Mouse (Mus musculus): Measurements from ENCODE around the gene Crocc2.

Crocc2 gene

GRCm38 (mm10) chr1:93216839-93217497 lies 48.4 kb downstream of the Crocc2 start:
- no peak for DNase-seq (ENCODE audit: low spot score in 2 of 2)

- DNase-seq (ENCODE audit: low spot score in 2 of 2): no peak
Measured at GRCm38 (mm10) chr1:93217530-93217929, 49.0 kb downstream of the Crocc2 start.

- DNase-seq (ENCODE audit: low spot score in 2 of 2): no peak
Measured at GRCm38 (mm10) chr1:93220776-93221175, 52.3 kb downstream of the Crocc2 start.

- peak; percentile 47 to 81 for DNase-seq (ENCODE audit: low spot score in 2 of 2)
Measured at GRCm38 (mm10) chr1:93223972-93224371, 55.4 kb downstream of the Crocc2 start.

- DNase-seq (ENCODE audit: low spot score in 2 of 2): no peak
Measured at GRCm38 (mm10) chr1:93225226-93225625, 56.7 kb downstream of the Crocc2 start.

- no peak for DNase-seq (ENCODE audit: low spot score in 2 of 2)
Measured at GRCm38 (mm10) chr1:93225731-93226520, 57.4 kb downstream of the Crocc2 start.

- no peak for DNase-seq (ENCODE audit: low spot score in 2 of 2)
Measured at GRCm38 (mm10) chr1:93227303-93227975, 58.9 kb downstream of the Crocc2 start.

GRCm38 (mm10) chr1:93227976-93228365 lies 59.4 kb downstream of the Crocc2 start:
- no peak for DNase-seq (ENCODE audit: low spot score in 2 of 2)

DNA sequence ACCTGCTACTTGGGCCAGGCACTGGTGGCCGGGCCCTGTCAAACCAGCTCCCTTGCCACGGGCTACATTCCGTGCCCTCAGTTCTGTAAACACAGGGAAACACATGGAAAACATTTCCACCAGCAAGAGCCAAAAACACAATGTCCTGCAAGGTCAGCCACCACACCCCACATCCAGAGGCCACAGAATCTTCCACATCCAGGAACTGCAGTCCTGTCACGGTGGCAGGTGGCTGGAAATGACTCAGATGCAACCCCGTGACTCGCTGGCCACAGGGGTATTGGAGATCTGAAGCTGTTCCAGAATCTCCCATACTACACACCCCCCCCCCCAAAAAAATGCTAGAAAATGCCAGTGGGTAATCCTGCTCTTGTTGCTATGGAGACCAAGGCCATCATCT lies 60.7 kb downstream of the Crocc2 start:
- no peak for DNase-seq (ENCODE audit: low spot score in 2 of 2)

DNA sequence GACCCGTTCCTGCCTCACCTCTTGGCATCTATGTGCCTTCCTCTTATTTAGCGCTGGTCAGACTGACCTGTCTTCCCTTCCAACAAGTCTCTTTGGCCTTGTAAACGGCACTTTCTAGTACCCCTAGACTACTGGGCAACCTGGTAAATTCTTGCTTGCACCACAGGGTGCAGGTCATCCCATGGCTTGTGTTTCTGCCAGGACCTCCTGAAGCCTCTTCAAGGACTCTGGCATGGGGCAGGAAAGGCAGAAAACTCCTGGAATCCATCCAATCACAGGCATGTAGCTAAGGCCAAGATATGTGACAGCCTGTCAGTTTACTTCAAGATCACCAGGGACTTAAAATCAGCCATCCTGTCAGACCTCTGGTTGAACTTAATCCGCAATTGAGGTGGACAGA lies 61.1 kb downstream of the Crocc2 start:
- DNase-seq (ENCODE audit: low spot score in 2 of 2): no peak

DNA sequence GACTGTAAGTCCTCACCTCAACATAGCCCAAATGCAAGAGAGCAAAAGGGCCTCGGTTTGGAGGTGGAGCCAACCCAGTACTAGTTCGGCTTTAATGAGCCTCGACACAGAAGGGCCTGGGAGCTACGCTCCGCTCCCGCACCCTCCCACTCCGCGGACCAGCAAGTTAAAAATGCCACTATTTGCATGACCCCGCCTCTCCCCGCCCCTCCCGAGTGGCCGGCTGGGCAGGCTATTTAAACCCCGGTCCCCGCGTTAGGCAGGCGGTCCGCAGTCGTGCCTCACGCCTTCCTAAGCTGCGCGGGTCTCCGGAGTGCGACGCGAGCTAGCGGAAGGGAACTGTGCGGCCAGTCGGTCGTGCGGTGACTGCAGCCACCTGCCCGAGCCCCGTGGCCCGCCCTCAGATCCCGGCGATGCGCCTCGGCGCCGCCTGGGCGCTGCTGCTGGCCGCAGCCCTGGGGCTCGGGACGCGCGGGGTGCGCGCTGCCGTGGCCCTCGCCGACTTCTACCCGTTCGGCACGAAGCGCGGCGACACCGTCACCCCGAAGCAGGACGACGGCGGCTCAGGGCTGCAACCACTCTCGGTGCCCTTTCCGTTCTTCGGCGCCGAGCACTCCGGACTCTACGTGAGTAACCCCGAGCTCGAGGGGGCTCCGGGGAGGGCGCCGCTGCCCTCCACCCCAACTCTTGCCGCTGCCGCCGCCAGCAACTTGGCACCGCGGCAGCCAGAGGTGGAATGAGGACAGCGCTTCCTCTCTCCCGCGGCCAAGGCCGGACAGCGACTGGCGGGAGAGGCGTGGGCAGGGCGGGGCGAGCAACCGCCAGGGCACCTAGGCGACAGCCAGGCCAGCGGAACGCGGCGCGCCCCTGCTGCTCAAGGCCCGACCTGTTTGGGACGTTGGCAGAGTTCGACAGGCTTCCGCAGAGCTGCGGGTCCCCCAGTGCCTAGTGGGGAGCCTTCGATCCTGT lies 67.3 kb downstream of the Crocc2 start, which contains the start of gene Sned1:
TSS of gene Sned1 (plus strand) at position 266 of the 969 bp plus-strand sequence.
- peak; percentile 70 to 75 for DNase-seq (ENCODE audit: low spot score in 2 of 2)

DNA sequence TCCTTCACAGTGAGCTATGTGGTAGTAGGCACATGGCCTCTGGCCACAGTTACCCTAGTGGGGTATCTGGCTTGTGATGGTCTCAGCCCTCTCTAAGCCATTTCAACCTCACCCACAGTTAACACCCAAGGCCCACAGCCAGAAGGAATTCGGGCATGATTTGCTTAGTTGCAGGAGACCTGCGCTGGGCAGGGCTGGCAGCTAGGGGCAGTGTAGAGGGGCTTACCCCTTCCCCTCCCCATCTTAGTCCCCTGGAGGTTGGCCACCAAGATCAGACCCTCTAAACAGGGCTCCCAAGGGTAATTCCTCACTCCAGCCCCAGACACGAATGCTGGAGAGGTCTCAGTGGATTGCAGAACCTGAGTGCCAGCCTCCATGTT lies 68.0 kb downstream of the Crocc2 start:
- DNase-seq (ENCODE audit: low spot score in 2 of 2): no peak

DNA sequence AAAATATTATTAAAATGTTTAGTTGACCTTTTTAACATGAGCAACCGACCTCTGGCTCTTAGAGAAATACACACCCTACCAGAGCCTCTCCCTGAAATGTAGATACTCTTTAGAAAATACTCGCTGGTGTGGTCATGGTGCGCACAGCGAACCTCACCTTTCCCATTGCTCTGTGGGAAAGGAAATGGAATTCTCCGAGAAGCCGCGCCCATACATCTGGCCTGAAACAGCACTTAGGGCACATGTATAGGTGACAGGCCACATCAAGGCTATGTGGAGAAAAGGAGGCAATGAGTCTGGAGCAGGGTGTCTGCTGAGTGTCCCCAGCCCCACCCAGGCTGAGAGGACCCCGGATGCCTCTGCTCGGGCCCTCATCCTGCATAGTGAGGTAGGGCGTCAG lies 69.2 kb downstream of the Crocc2 start:
- no peak for DNase-seq (ENCODE audit: low spot score in 2 of 2)

DNA sequence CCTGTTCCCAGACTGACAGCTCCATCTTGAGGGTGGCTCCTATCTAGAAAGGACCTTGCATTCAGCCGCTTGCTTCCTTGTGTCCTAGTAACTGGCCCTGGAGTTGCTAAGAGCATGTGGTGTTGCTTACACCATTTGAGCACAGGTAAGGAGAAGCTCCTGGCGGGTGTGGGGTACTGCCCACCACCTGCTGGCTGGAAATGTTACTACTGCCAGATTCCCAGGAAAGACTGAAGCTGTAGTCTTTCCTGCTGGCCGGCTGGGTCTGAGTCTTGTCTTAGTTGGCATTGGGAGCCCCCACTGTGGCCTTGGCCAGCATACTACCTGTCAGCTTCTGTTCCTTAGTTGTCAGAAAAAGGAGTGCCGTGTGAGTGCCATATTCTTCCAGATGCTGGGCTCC lies 69.7 kb downstream of the Crocc2 start:
- DNase-seq (ENCODE audit: low spot score in 2 of 2): no peak

DNA sequence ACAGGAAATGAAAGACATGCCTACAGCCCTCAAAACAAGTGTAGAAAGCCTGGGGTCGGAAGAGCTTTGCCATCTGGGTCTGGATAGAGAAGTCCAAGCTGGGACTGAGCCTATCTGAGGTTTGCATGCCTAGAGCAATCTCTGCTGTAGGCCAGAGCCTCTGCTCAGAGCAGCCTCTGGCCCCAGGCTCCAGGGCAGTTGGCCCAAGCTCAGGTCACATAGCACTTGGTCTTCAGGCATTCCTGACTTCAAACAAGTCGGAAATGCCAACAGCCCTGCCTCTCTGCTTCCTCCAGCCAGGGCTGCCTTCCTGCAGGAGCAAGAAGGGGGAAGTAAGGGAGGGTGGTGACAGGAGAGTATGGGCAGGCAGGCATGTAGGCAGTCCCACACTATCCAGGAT lies 77.4 kb downstream of the Crocc2 start:
- no peak for DNase-seq (ENCODE audit: low spot score in 2 of 2)

GRCm38 (mm10) chr1:93252586-93252985 lies 84.1 kb downstream of the Crocc2 start:
- DNase-seq (ENCODE audit: low spot score in 2 of 2): no peak

DNA sequence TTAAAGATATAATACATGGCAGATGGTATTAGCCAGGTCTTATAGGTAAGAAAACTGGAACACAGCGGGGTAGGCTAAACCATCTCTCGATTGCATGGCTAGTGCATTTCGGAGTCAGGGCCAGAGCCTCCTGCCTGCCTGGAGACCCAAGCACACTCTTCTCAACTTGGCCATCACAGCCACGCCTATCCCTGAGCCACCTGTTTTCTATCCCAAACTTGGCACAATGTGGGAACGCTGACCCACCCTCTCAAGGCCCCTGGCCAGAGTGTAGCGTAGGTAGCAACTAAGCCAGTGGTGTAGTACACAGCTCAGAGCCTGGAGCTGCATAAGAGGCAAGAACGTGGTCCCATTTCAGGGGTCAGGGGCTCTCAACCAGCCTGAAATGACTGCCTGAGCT lies 87.2 kb downstream of the Crocc2 start:
- DNase-seq (ENCODE audit: low spot score in 2 of 2): no peak

GRCm38 (mm10) chr1:93257560-93257959 lies 89.0 kb downstream of the Crocc2 start:
- DNase-seq (ENCODE audit: low spot score in 2 of 2): no peak

GRCm38 (mm10) chr1:93267207-93267606 lies 98.7 kb downstream of the Crocc2 start:
- no peak for DNase-seq (ENCODE audit: low spot score in 2 of 2)

GRCm38 (mm10) chr1:93268246-93268645 lies 99.7 kb downstream of the Crocc2 start:
- DNase-seq (ENCODE audit: low spot score in 2 of 2): no peak

- no peak for DNase-seq (ENCODE audit: low spot score in 2 of 2)
Measured at GRCm38 (mm10) chr1:93270516-93271240, 102.2 kb downstream of the Crocc2 start.
